Mouse (Mus musculus) ES-Bruce4 (cell line): ENCODE data around the gene Pycr2. TPM values are rescaled to one million over a fixed set of nuclear protein-coding genes. Genes with fewer than 3 reads are reported as not detected.
A peak's percentile ranks its signal among the peaks of the same experiment; 100 is the strongest.

ENCODE experiments used
- H3K27ac ChIP-seq: 2 replicates; pipeline ENCODE4 v1.5.1; 2012; ENCODE audit warnings: low read length, inconsistent platforms; ENCODE audit not compliant: insufficient read depth
- H3K27me3 ChIP-seq: 2 replicates; pipeline ENCODE4 v1.6.1; 2012; ENCODE audit warnings: mild to moderate bottlenecking, low read length, inconsistent platforms; ENCODE audit not compliant: control insufficient read depth, poor library complexity, insufficient read depth, severe bottlenecking
- H3K36me3 ChIP-seq: 2 replicates; pipeline ENCODE4 v1.6.1; 2012; ENCODE audit warnings: inconsistent platforms, mild to moderate bottlenecking, low read length, moderate library complexity; ENCODE audit not compliant: control insufficient read depth, poor library complexity, insufficient read depth, severe bottlenecking
- H3K4me1 ChIP-seq: one replicate; pipeline ENCODE4 v1.8.1; 2011; ENCODE audit warnings: low read length; ENCODE audit not compliant: control insufficient read depth, insufficient read depth
- H3K4me3 ChIP-seq: 2 replicates; pipeline ENCODE4 v1.5.1; 2011; ENCODE audit warnings: low read depth, mild to moderate bottlenecking, low read length
- H3K9ac ChIP-seq: 2 replicates; pipeline ENCODE4 v1.6.1; 2012; ENCODE audit warnings: low read depth, mild to moderate bottlenecking, inconsistent platforms; ENCODE audit not compliant: poor library complexity, severe bottlenecking
- H3K9me3 ChIP-seq: replicated peaks from 2 replicates; pipeline ENCODE4 v1.6.1; 2012; ENCODE audit warnings: mild to moderate bottlenecking, low read length, inconsistent platforms; ENCODE audit not compliant: control insufficient read depth, poor library complexity, insufficient read depth, severe bottlenecking
- CTCF ChIP-seq: IDR thresholded peaks from one replicate; pipeline ENCODE4 v1.8.1; 2011; ENCODE audit warnings: low read depth, low read length
- EP300 ChIP-seq: IDR thresholded peaks from 2 replicates; pipeline ENCODE4 v1.6.1; 2011; ENCODE audit warnings: low read depth, low read length; ENCODE audit not compliant: insufficient read depth
- POLR2A ChIP-seq: IDR thresholded peaks from one replicate; pipeline ENCODE4 v1.8.1; 2011; ENCODE audit warnings: low read length; ENCODE audit not compliant: insufficient read depth
- polyA plus RNA-seq: library from polyadenylated mRNA; stranded (reverse); fragments of >200 nt; gene quantifications from 2 replicates; pipeline ENCODE4 v1.2.4, GENCODE M21; 2011; ENCODE audit warnings: low read depth; ENCODE audit not compliant: missing spikeins, insufficient read depth, insufficient read length

The Pycr2 gene
- polyA plus RNA-seq, 1 experiment, result 97.4 TPM

- TF ChIP-seq EP300 (no peak), CTCF (peak; percentile 1), POLR2A (no peak)
- Histone ChIP-seq H3K36me3 (0 out of 2 replicates have a peak, but pooled peaks cover 2% of the 10 kb centered on the region), H3K9ac (no peak overlapping the region), H3K27ac (no peak overlapping the region), H3K4me1 (peaks cover 2% of the 10 kb centered on the region), H3K27me3 (no peaks in the 10 kb centered on the region), H3K9me3 (no peaks in the 10 kb centered on the region), H3K4me3 (no peak overlapping the region)
These were observed 3.0 kb upstream of the Pycr2 start for GRCm38 (mm10) chr1:180901107-180901506.

GRCm38 (mm10) chr1:180902915-180903314 lies 1.2 kb upstream of the Pycr2 start:
- H3K9ac ChIP-seq, result no peak overlapping the region

GRCm38 (mm10) chr1:180903666-180904038 lies 441 bp upstream of the Pycr2 start:
- no peaks in the 10 kb centered on the region for H3K9me3 ChIP-seq
- H3K4me3 ChIP-seq, result peak overlapping the region; percentile 70
- peak overlapping the region; percentile 89 for H3K27ac ChIP-seq
- peak overlapping the region; percentile 69 for H3K9ac ChIP-seq
- no peaks in the 10 kb centered on the region for H3K27me3 ChIP-seq
- TF ChIP-seq POLR2A, result no peak
- no peak for TF ChIP-seq EP300
- TF ChIP-seq CTCF, result no peak
- H3K36me3 ChIP-seq, result peaks cover 22% of the 10 kb centered on the region
- peaks cover 4% of the 10 kb centered on the region for H3K4me1 ChIP-seq

More at GRCm38 (mm10) chr1:180902915-180903314, 1.2 kb upstream of the Pycr2 start:
- no peaks in the 10 kb centered on the region for H3K9me3 ChIP-seq
- peaks cover 18% of the 10 kb centered on the region for H3K36me3 ChIP-seq
- TF ChIP-seq POLR2A (no peak), EP300 (peak; percentile 69; the same call in 1 of the 2 replicates)
- peaks cover 4% of the 10 kb centered on the region for H3K4me1 ChIP-seq
- peak overlapping the region; percentile 89 for H3K27ac ChIP-seq
- H3K4me3 ChIP-seq, result no peak overlapping the region
- no peaks in the 10 kb centered on the region for H3K27me3 ChIP-seq

DNA sequence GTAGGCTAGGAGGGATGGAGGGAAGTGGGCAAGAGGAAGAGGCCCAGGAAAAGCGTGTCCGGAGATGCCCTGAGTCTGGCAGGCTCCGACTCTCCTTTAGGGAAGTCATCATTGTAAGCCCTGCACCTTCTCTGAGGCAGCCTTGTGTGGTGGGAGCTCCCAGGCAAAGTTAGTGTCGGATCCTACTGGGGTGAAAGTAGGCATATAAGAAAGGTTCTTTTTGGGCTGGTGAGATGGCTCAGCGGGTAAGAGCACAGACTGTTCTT lies 655 bp downstream of the Pycr2 start:
- H3K36me3 ChIP-seq, result peaks cover 22% of the 10 kb centered on the region
- TF ChIP-seq EP300, result no peak
- no peak for TF ChIP-seq CTCF
- TF ChIP-seq POLR2A, result no peak
- H3K9ac ChIP-seq, result peak overlapping the region; percentile 85
- peaks cover 4% of the 10 kb centered on the region for H3K4me1 ChIP-seq
- H3K9me3 ChIP-seq, result no peaks in the 10 kb centered on the region
- no peaks in the 10 kb centered on the region for H3K27me3 ChIP-seq
- H3K27ac ChIP-seq, result peak overlapping the region; percentile 17; the same call in 1 of the 2 replicates
- peak overlapping the region; percentile 96 for H3K4me3 ChIP-seq

GRCm38 (mm10) chr1:180905307-180905706 lies 1.2 kb downstream of the Pycr2 start:
- Histone ChIP-seq H3K27me3 (no peaks in the 10 kb centered on the region), H3K27ac (no peak overlapping the region)

DNA sequence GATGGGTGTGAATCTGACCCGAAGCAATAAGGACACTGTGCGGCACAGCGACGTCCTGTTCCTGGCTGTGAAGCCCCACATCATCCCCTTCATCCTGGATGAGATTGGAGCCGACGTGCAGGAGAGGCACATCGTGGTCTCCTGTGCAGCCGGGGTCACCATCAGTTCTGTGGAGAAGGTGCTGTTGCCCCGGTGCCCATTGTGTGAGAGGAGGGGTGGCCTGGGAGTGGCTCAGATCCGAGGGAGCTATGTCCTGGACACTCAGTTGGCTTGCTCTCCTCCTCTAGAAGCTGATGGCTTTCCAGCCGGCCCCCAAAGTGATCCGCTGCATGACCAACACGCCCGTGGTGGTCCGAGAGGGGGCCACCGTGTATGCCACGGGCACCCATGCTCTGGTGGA lies 1.8 kb downstream of the Pycr2 start:
- Histone ChIP-seq H3K4me1 (peaks cover 4% of the 10 kb centered on the region), H3K36me3 (peaks cover 22% of the 10 kb centered on the region), H3K27me3 (no peaks in the 10 kb centered on the region), H3K27ac (no peak overlapping the region), H3K4me3 (peak overlapping the region; percentile 37), H3K9ac (peak overlapping the region; percentile 85; the same call in 1 of the 2 replicates), H3K9me3 (no peaks in the 10 kb centered on the region)
- TF ChIP-seq POLR2A (no peak), CTCF (no peak), EP300 (no peak)

More at GRCm38 (mm10) chr1:180905307-180905706, 1.2 kb downstream of the Pycr2 start:
- peak overlapping the region; percentile 37 for H3K4me3 ChIP-seq
- peaks cover 4% of the 10 kb centered on the region for H3K4me1 ChIP-seq
- H3K9ac ChIP-seq, result peak overlapping the region; percentile 85
- peaks cover 22% of the 10 kb centered on the region for H3K36me3 ChIP-seq
- H3K9me3 ChIP-seq, result no peaks in the 10 kb centered on the region
- TF ChIP-seq POLR2A (no peak), EP300 (no peak), CTCF (no peak)
